Mouse (Mus musculus): ENCODE results near the gene Evi5. TPM values are rescaled to one million over a fixed set of nuclear protein-coding genes. Genes with fewer than 3 reads are reported as not detected.

Gene Evi5
- polyA plus RNA-seq, 1 experiment = 8.4 TPM

GRCm38 (mm10) chr5:107880710-107881109 is 5.8 kb upstream of the Evi5 start:
- H3K4me2 ChIP-seq (ENCODE audit: low read depth) = no peak overlapping the region
- H3K4me3 ChIP-seq = no peak overlapping the region
- H3ac ChIP-seq (ENCODE audit: control insufficient read depth, insufficient read length) = no peak overlapping the region
- TF ChIP-seq POLR2AphosphoS2 (IDR thresholded peaks at IDR 0.05; ENCODE audit: insufficient read length, low read depth) (no peak), CEBPB (IDR thresholded peaks at IDR 0.05; ENCODE audit: insufficient read depth, poor library complexity, severe bottlenecking) (no peak), SRF (IDR thresholded peaks at IDR 0.05; ENCODE audit: control insufficient read depth, insufficient read length, low read depth) (no peak), E2F4 (IDR thresholded peaks at IDR 0.05; ENCODE audit: insufficient read depth) (no peak), TCF12 (IDR thresholded peaks at IDR 0.05; ENCODE audit: insufficient read depth, poor library complexity, severe bottlenecking) (no peak), MYOD1 (IDR thresholded peaks at IDR 0.05; ENCODE audit: control insufficient read depth in 1 of 3, insufficient read length in 2 of 3, low read depth in 2 of 3) (no peak), USF1 (IDR thresholded peaks at IDR 0.05; ENCODE audit: low read depth) (no peak), TCF3 (IDR thresholded peaks at IDR 0.05; ENCODE audit: insufficient read length, low read depth) (no peak), MYOG (IDR thresholded peaks at IDR 0.05; ENCODE audit: control insufficient read depth in 1 of 3, insufficient read depth in 1 of 3, insufficient read length in 2 of 3, low read depth in 2 of 3) (no peak), POLR2A (IDR thresholded peaks at IDR 0.05; ENCODE audit: insufficient read length, low read depth) (no peak), MAX (IDR thresholded peaks at IDR 0.05; ENCODE audit: low read depth) (no peak), REST (IDR thresholded peaks at IDR 0.05; ENCODE audit: insufficient read depth, insufficient read length) (no peak)
- no peaks in the 10 kb centered on the region for H3K79me2 ChIP-seq (ENCODE audit: control insufficient read depth, insufficient read depth)
- H3K36me3 ChIP-seq (ENCODE audit: control insufficient read depth, insufficient read depth) = no peaks in the 10 kb centered on the region
- H3K27me3 ChIP-seq (ENCODE audit: control insufficient read depth, insufficient read depth, insufficient read length) = no peaks in the 10 kb centered on the region

GRCm38 (mm10) chr5:107877053-107877452 is 2.1 kb upstream of the Evi5 start:
- TF ChIP-seq E2F4 (IDR thresholded peaks at IDR 0.05; ENCODE audit: insufficient read depth) (no peak), REST (IDR thresholded peaks at IDR 0.05; ENCODE audit: insufficient read depth, insufficient read length) (no peak), MAX (IDR thresholded peaks at IDR 0.05; ENCODE audit: low read depth) (no peak), POLR2AphosphoS2 (IDR thresholded peaks at IDR 0.05; ENCODE audit: insufficient read length, low read depth) (no peak), USF1 (IDR thresholded peaks at IDR 0.05; ENCODE audit: low read depth) (no peak), SRF (IDR thresholded peaks at IDR 0.05; ENCODE audit: control insufficient read depth, insufficient read length, low read depth) (no peak), POLR2A (IDR thresholded peaks at IDR 0.05; ENCODE audit: insufficient read length, low read depth) (no peak), CEBPB (IDR thresholded peaks at IDR 0.05; ENCODE audit: insufficient read depth, poor library complexity, severe bottlenecking) (no peak), MYOG (IDR thresholded peaks at IDR 0.05; ENCODE audit: control insufficient read depth in 1 of 3, insufficient read depth in 1 of 3, insufficient read length in 2 of 3, low read depth in 2 of 3) (no peak), MYOD1 (IDR thresholded peaks at IDR 0.05; ENCODE audit: control insufficient read depth in 1 of 3, insufficient read length in 2 of 3, low read depth in 2 of 3) (no peak), TCF3 (IDR thresholded peaks at IDR 0.05; ENCODE audit: insufficient read length, low read depth) (no peak), TCF12 (IDR thresholded peaks at IDR 0.05; ENCODE audit: insufficient read depth, poor library complexity, severe bottlenecking) (no peak)
- no peaks in the 10 kb centered on the region for H3K79me2 ChIP-seq (ENCODE audit: control insufficient read depth, insufficient read depth)
- H3K4me2 ChIP-seq (ENCODE audit: low read depth) = no peak overlapping the region
- H3K27me3 ChIP-seq (ENCODE audit: control insufficient read depth, insufficient read depth, insufficient read length) = no peaks in the 10 kb centered on the region
- H3K36me3 ChIP-seq (ENCODE audit: control insufficient read depth, insufficient read depth) = no peaks in the 10 kb centered on the region
- no peak overlapping the region for H3ac ChIP-seq (ENCODE audit: control insufficient read depth, insufficient read length)
- no peak overlapping the region for H3K4me3 ChIP-seq

GRCm38 (mm10) chr5:107875261-107875611 is 329 bp upstream of the Evi5 start:
- TF ChIP-seq MYOD1 (IDR thresholded peaks at IDR 0.05; ENCODE audit: control insufficient read depth in 1 of 3, insufficient read length in 2 of 3, low read depth in 2 of 3) = no peak
- TF ChIP-seq POLR2A (IDR thresholded peaks at IDR 0.05; ENCODE audit: insufficient read length, low read depth) = no peak
- TF ChIP-seq MYOG (IDR thresholded peaks at IDR 0.05; ENCODE audit: control insufficient read depth in 1 of 3, insufficient read depth in 1 of 3, insufficient read length in 2 of 3, low read depth in 2 of 3) = no peak
- TF ChIP-seq TCF12 (IDR thresholded peaks at IDR 0.05; ENCODE audit: insufficient read depth, poor library complexity, severe bottlenecking) = no peak
- no peak for TF ChIP-seq USF1 (IDR thresholded peaks at IDR 0.05; ENCODE audit: low read depth)
- TF ChIP-seq POLR2AphosphoS2 (IDR thresholded peaks at IDR 0.05; ENCODE audit: insufficient read length, low read depth) = no peak
- no peak for TF ChIP-seq CEBPB (IDR thresholded peaks at IDR 0.05; ENCODE audit: insufficient read depth, poor library complexity, severe bottlenecking)
- no peak for TF ChIP-seq SRF (IDR thresholded peaks at IDR 0.05; ENCODE audit: control insufficient read depth, insufficient read length, low read depth)
- no peak for TF ChIP-seq TCF3 (IDR thresholded peaks at IDR 0.05; ENCODE audit: insufficient read length, low read depth)
- no peak for TF ChIP-seq MAX (IDR thresholded peaks at IDR 0.05; ENCODE audit: low read depth)
- TF ChIP-seq REST (IDR thresholded peaks at IDR 0.05; ENCODE audit: insufficient read depth, insufficient read length) = no peak
- TF ChIP-seq E2F4 (IDR thresholded peaks at IDR 0.05; ENCODE audit: insufficient read depth) = no peak
- H3K4me2 ChIP-seq (ENCODE audit: low read depth) = peak overlapping the region; percentile 66

GRCm38 (mm10) chr5:107873886-107874302 is 1.0 kb downstream of the Evi5 start:
- no peak for TF ChIP-seq POLR2A (IDR thresholded peaks at IDR 0.05; ENCODE audit: insufficient read length, low read depth)
- TF ChIP-seq CEBPB (IDR thresholded peaks at IDR 0.05; ENCODE audit: insufficient read depth, poor library complexity, severe bottlenecking) = no peak
- TF ChIP-seq POLR2AphosphoS2 (IDR thresholded peaks at IDR 0.05; ENCODE audit: insufficient read length, low read depth) = no peak
- TF ChIP-seq TCF12 (IDR thresholded peaks at IDR 0.05; ENCODE audit: insufficient read depth, poor library complexity, severe bottlenecking) = no peak
- no peak for TF ChIP-seq REST (IDR thresholded peaks at IDR 0.05; ENCODE audit: insufficient read depth, insufficient read length)
- no peak for TF ChIP-seq MYOG (IDR thresholded peaks at IDR 0.05; ENCODE audit: control insufficient read depth in 1 of 3, insufficient read depth in 1 of 3, insufficient read length in 2 of 3, low read depth in 2 of 3)
- no peak for TF ChIP-seq TCF3 (IDR thresholded peaks at IDR 0.05; ENCODE audit: insufficient read length, low read depth)
- no peak for TF ChIP-seq MYOD1 (IDR thresholded peaks at IDR 0.05; ENCODE audit: control insufficient read depth in 1 of 3, insufficient read length in 2 of 3, low read depth in 2 of 3)
- no peak for TF ChIP-seq SRF (IDR thresholded peaks at IDR 0.05; ENCODE audit: control insufficient read depth, insufficient read length, low read depth)
- no peak for TF ChIP-seq E2F4 (IDR thresholded peaks at IDR 0.05; ENCODE audit: insufficient read depth)
- TF ChIP-seq MAX (IDR thresholded peaks at IDR 0.05; ENCODE audit: low read depth) = no peak
- TF ChIP-seq USF1 (IDR thresholded peaks at IDR 0.05; ENCODE audit: low read depth) = no peak
- Histone ChIP-seq H3K27me3 (ENCODE audit: control insufficient read depth, insufficient read depth, insufficient read length) (no peaks in the 10 kb centered on the region), H3K4me3 (no peak overlapping the region), H3K79me2 (ENCODE audit: control insufficient read depth, insufficient read depth) (no peaks in the 10 kb centered on the region), H3K36me3 (ENCODE audit: control insufficient read depth, insufficient read depth) (no peaks in the 10 kb centered on the region), H3K4me2 (ENCODE audit: low read depth) (peak overlapping the region; percentile 66), H3ac (ENCODE audit: control insufficient read depth, insufficient read length) (no peak overlapping the region)

More at GRCm38 (mm10) chr5:107875261-107875611, 329 bp upstream of the Evi5 start:
- Histone ChIP-seq H3K4me3 (no peak overlapping the region), H3K79me2 (ENCODE audit: control insufficient read depth, insufficient read depth) (no peaks in the 10 kb centered on the region), H3K27me3 (ENCODE audit: control insufficient read depth, insufficient read depth, insufficient read length) (no peaks in the 10 kb centered on the region), H3K36me3 (ENCODE audit: control insufficient read depth, insufficient read depth) (no peaks in the 10 kb centered on the region), H3ac (ENCODE audit: control insufficient read depth, insufficient read length) (no peak overlapping the region)

Data from myocyte (in vitro differentiated cells).